Mouse (Mus musculus): ENCODE results near the gene Rhoj. TPM values are rescaled to one million over a fixed set of nuclear protein-coding genes. Genes with fewer than 3 reads are reported as not detected.

Gene Rhoj
- polyA plus RNA-seq, 1 experiment = 17.5 TPM

- Histone ChIP-seq H3K4me3 (ENCODE audit: low read depth, low read length) (no peak overlapping the region), H3K27ac (ENCODE audit: insufficient read depth, low read depth, low read length) (no peak overlapping the region), H3K27me3 (ENCODE audit: control insufficient read depth, insufficient read depth, low read length) (no peaks in the 10 kb centered on the region), H3K4me1 (ENCODE audit: control insufficient read depth, insufficient read depth, insufficient read length, low read length) (no peaks in the 10 kb centered on the region), H3K36me3 (ENCODE audit: control insufficient read depth, insufficient read depth, low read length) (no peaks in the 10 kb centered on the region)
- WGBS = 53% methylated on average over 2 of the region's 2 CpGs
- TF ChIP-seq POLR2A (IDR thresholded peaks at IDR 0.05; ENCODE audit: low read depth, low read length) (no peak), CTCF (IDR thresholded peaks at IDR 0.05; ENCODE audit: extremely low read depth, insufficient read length, insufficient replicate concordance, low read depth, low read length) (no peak)
Measured at GRCm38 (mm10) chr12:75290524-75290923, 17.6 kb upstream of the Rhoj start.

- WGBS = 92% methylated on average over 5 of the region's 5 CpGs
- no peaks in the 10 kb centered on the region for H3K4me1 ChIP-seq (ENCODE audit: control insufficient read depth, insufficient read depth, insufficient read length, low read length)
- H3K4me3 ChIP-seq (ENCODE audit: low read depth, low read length) = no peak overlapping the region
- no peaks in the 10 kb centered on the region for H3K27me3 ChIP-seq (ENCODE audit: control insufficient read depth, insufficient read depth, low read length)
- H3K36me3 ChIP-seq (ENCODE audit: control insufficient read depth, insufficient read depth, low read length) = no peaks in the 10 kb centered on the region
- TF ChIP-seq POLR2A (IDR thresholded peaks at IDR 0.05; ENCODE audit: low read depth, low read length) (no peak), CTCF (IDR thresholded peaks at IDR 0.05; ENCODE audit: extremely low read depth, insufficient read length, insufficient replicate concordance, low read depth, low read length) (no peak)
- H3K27ac ChIP-seq (ENCODE audit: insufficient read depth, low read depth, low read length) = no peak overlapping the region
Measured at GRCm38 (mm10) chr12:75291556-75291955, 16.6 kb upstream of the Rhoj start.

- no peak for TF ChIP-seq POLR2A (IDR thresholded peaks at IDR 0.05; ENCODE audit: low read depth, low read length)
- TF ChIP-seq CTCF (IDR thresholded peaks at IDR 0.05; ENCODE audit: extremely low read depth, insufficient read length, insufficient replicate concordance, low read depth, low read length) = no peak
- H3K27ac ChIP-seq (ENCODE audit: insufficient read depth, low read depth, low read length) = no peak overlapping the region
- no peaks in the 10 kb centered on the region for H3K36me3 ChIP-seq (ENCODE audit: control insufficient read depth, insufficient read depth, low read length)
- no peaks in the 10 kb centered on the region for H3K4me1 ChIP-seq (ENCODE audit: control insufficient read depth, insufficient read depth, insufficient read length, low read length)
- H3K4me3 ChIP-seq (ENCODE audit: low read depth, low read length) = no peak overlapping the region
- 81% methylated on average over 6 of the region's 6 CpGs for WGBS
- H3K27me3 ChIP-seq (ENCODE audit: control insufficient read depth, insufficient read depth, low read length) = no peaks in the 10 kb centered on the region
Measured at GRCm38 (mm10) chr12:75292939-75293338, 15.2 kb upstream of the Rhoj start.

- 50% methylated on average over 1 of the region's 1 CpGs for WGBS
- TF ChIP-seq POLR2A (IDR thresholded peaks at IDR 0.05; ENCODE audit: low read depth, low read length) (no peak), CTCF (IDR thresholded peaks at IDR 0.05; ENCODE audit: extremely low read depth, insufficient read length, insufficient replicate concordance, low read depth, low read length) (no peak)
Measured at GRCm38 (mm10) chr12:75299865-75300264, 8.3 kb upstream of the Rhoj start.

GRCm38 (mm10) chr12:75304132-75304531 is 4.0 kb upstream of the Rhoj start:
- Histone ChIP-seq H3K4me3 (ENCODE audit: low read depth, low read length) (no peak overlapping the region), H3K27me3 (ENCODE audit: control insufficient read depth, insufficient read depth, low read length) (no peaks in the 10 kb centered on the region), H3K36me3 (ENCODE audit: control insufficient read depth, insufficient read depth, low read length) (no peaks in the 10 kb centered on the region), H3K4me1 (ENCODE audit: control insufficient read depth, insufficient read depth, insufficient read length, low read length) (peaks cover 5% of the 10 kb centered on the region; the same call in 1 of the 2 replicates), H3K27ac (ENCODE audit: insufficient read depth, low read depth, low read length) (no peak overlapping the region)
- no peak for TF ChIP-seq CTCF (IDR thresholded peaks at IDR 0.05; ENCODE audit: extremely low read depth, insufficient read length, insufficient replicate concordance, low read depth, low read length)
- TF ChIP-seq POLR2A (IDR thresholded peaks at IDR 0.05; ENCODE audit: low read depth, low read length) = no peak
- WGBS = 81% methylated on average over 6 of the region's 6 CpGs

More at GRCm38 (mm10) chr12:75299865-75300264, 8.3 kb upstream of the Rhoj start:
- no peak overlapping the region for H3K4me3 ChIP-seq (ENCODE audit: low read depth, low read length)
- H3K4me1 ChIP-seq (ENCODE audit: control insufficient read depth, insufficient read depth, insufficient read length, low read length) = no peaks in the 10 kb centered on the region
- no peak overlapping the region for H3K27ac ChIP-seq (ENCODE audit: insufficient read depth, low read depth, low read length)
- no peaks in the 10 kb centered on the region for H3K36me3 ChIP-seq (ENCODE audit: control insufficient read depth, insufficient read depth, low read length)
- H3K27me3 ChIP-seq (ENCODE audit: control insufficient read depth, insufficient read depth, low read length) = no peaks in the 10 kb centered on the region

GRCm38 (mm10) chr12:75309756-75310155 is 1.6 kb downstream of the Rhoj start:
- WGBS = 50% methylated on average over 6 of the region's 6 CpGs
- Histone ChIP-seq H3K4me3 (ENCODE audit: low read depth, low read length) (peak overlapping the region; percentile 42), H3K4me1 (ENCODE audit: control insufficient read depth, insufficient read depth, insufficient read length, low read length) (peaks cover 5% of the 10 kb centered on the region; the same call in 1 of the 2 replicates), H3K36me3 (ENCODE audit: control insufficient read depth, insufficient read depth, low read length) (no peaks in the 10 kb centered on the region), H3K27ac (ENCODE audit: insufficient read depth, low read depth, low read length) (peak overlapping the region; percentile 66), H3K27me3 (ENCODE audit: control insufficient read depth, insufficient read depth, low read length) (no peaks in the 10 kb centered on the region)
- no peak for TF ChIP-seq CTCF (IDR thresholded peaks at IDR 0.05; ENCODE audit: extremely low read depth, insufficient read length, insufficient replicate concordance, low read depth, low read length)
- no peak for TF ChIP-seq POLR2A (IDR thresholded peaks at IDR 0.05; ENCODE audit: low read depth, low read length)

- no peaks in the 10 kb centered on the region for H3K27me3 ChIP-seq (ENCODE audit: control insufficient read depth, insufficient read depth, low read length)
- peak overlapping the region; percentile 19 for H3K4me3 ChIP-seq (ENCODE audit: low read depth, low read length)
- H3K4me1 ChIP-seq (ENCODE audit: control insufficient read depth, insufficient read depth, insufficient read length, low read length) = peaks cover 5% of the 10 kb centered on the region; the same call in 1 of the 2 replicates
- H3K36me3 ChIP-seq (ENCODE audit: control insufficient read depth, insufficient read depth, low read length) = no peaks in the 10 kb centered on the region
- no peak for TF ChIP-seq POLR2A (IDR thresholded peaks at IDR 0.05; ENCODE audit: low read depth, low read length)
- no peak for TF ChIP-seq CTCF (IDR thresholded peaks at IDR 0.05; ENCODE audit: extremely low read depth, insufficient read length, insufficient replicate concordance, low read depth, low read length)
- H3K27ac ChIP-seq (ENCODE audit: insufficient read depth, low read depth, low read length) = no peak overlapping the region
- WGBS = 62% methylated on average over 12 of the region's 12 CpGs
Measured at GRCm38 (mm10) chr12:75310766-75311165, 2.6 kb downstream of the Rhoj start.
